ENCODE assay signal across 8 mouse cellular contexts in the genomic region with DNA sequence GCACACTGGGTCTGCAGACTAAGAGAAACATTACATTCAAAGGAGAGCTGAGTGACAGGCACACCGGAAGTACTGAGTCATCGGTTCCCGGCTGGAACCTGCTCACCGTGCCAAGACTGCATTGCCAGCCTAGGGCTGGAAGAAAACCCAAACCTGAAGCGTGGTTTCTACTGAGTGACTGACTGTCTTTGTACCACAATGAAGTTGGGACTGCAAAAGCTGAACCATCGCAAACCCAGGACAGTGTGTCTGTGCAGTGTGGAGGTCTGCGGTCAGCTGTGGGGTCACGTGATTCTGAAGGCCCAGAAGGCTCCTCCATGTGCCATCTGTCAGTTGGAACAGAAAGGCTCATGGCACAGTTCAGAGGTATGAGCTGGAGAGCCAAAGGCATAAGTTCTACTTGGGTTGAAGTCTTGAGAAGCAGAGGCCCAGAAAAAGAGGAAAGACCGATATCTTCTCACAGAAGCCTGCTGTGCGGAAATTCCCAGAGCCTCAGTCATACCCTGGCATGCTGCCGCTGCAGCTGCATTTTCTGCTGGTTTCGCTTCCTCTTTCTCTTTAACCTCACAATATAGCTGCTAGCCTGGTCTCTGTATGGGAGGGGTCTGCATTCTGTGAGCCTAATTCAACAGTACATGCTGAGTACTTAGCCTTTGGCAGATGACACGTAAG. TPM values are rescaled to one million over a fixed set of nuclear protein-coding genes. Genes with fewer than 3 reads are reported as not detected.
A peak's percentile ranks its signal among the peaks of the same experiment; 100 is the strongest.
DNase-seq lines count a peak whose midpoint lies in the region; ATAC-seq and TF ChIP-seq lines count a peak whose summit lies in the region.

No protein-coding gene starts in this region.

- 67% methylated on average over 13 of the region's 13 CpGs for WGBS in forebrain, postnatal 0 days
- WGBS in forebrain, embryonic 15.5 days: 81% methylated on average over 13 of the region's 13 CpGs
- WGBS in embryonic facial prominence, embryonic 15.5 days: 74% methylated on average over 13 of the region's 13 CpGs
- WGBS in midbrain, embryonic 11.5 days: 91% methylated on average over 13 of the region's 13 CpGs

- no peaks in the 10 kb centered on the region for H3K36me3 ChIP-seq in forebrain, postnatal 0 days (ENCODE audit: insufficient read depth)
- no peaks in the 10 kb centered on the region for H3K36me3 ChIP-seq in forebrain, embryonic 15.5 days
- H3K36me3 ChIP-seq in embryonic facial prominence, embryonic 15.5 days: no peaks in the 10 kb centered on the region
- no peaks in the 10 kb centered on the region for H3K36me3 ChIP-seq in midbrain, embryonic 11.5 days (ENCODE audit: control insufficient read depth, insufficient read depth, low read length)

- no peak overlapping the region for H3K9ac ChIP-seq in forebrain, postnatal 0 days
- no peak overlapping the region for H3K9ac ChIP-seq in forebrain, embryonic 15.5 days (replicated peaks)
- no peak overlapping the region for H3K9ac ChIP-seq in embryonic facial prominence, embryonic 15.5 days
- H3K9ac ChIP-seq in midbrain, embryonic 11.5 days (ENCODE audit: low read length): no peak overlapping the region

- no peak overlapping the region for H3K4me2 ChIP-seq in forebrain, postnatal 0 days (ENCODE audit: low read depth)
- H3K4me2 ChIP-seq in forebrain, embryonic 15.5 days (replicated peaks): no peak overlapping the region
- H3K4me2 ChIP-seq in embryonic facial prominence, embryonic 15.5 days (replicated peaks): no peak overlapping the region
- H3K4me2 ChIP-seq in midbrain, embryonic 11.5 days: no peak overlapping the region

- no peak for DNase-seq in forebrain, postnatal 0 days
- peak; percentile 41 for DNase-seq in T-cell, adult 2 months (ENCODE audit: low spot score)
- DNase-seq in lung, adult 18-20 months: peak; percentile 44 to 69
- DNase-seq in spleen, adult 12 weeks (ENCODE audit: low spot score): peak; percentile 34
- no peak for DNase-seq in midbrain, embryonic 11.5 days (ENCODE audit: low spot score, missing footprints)

- no peak for TF ChIP-seq CTCF in forebrain, postnatal 0 days (IDR thresholded peaks at IDR 0.05; ENCODE audit: low read depth)

- no peak overlapping the region for H3K27ac ChIP-seq in forebrain, postnatal 0 days (ENCODE audit: low read depth, low read length)
- H3K27ac ChIP-seq in forebrain, embryonic 15.5 days (replicated peaks): no peak overlapping the region
- 0 out of 2 replicates have a peak overlapping the region, but pooled peaks have one; percentile 12 for H3K27ac ChIP-seq in embryonic facial prominence, embryonic 15.5 days (replicated peaks)
- H3K27ac ChIP-seq in midbrain, embryonic 11.5 days (ENCODE audit: low read depth, low read length): no peak overlapping the region

- no peak overlapping the region for H3K4me3 ChIP-seq in forebrain, postnatal 0 days (ENCODE audit: low read depth, low read length)
- H3K4me3 ChIP-seq in forebrain, embryonic 15.5 days: no peak overlapping the region
- no peak overlapping the region for H3K4me3 ChIP-seq in embryonic facial prominence, embryonic 15.5 days (replicated peaks)
- H3K4me3 ChIP-seq in midbrain, embryonic 11.5 days (ENCODE audit: low read depth, low read length): no peak overlapping the region

- no peaks in the 10 kb centered on the region for H3K27me3 ChIP-seq in forebrain, postnatal 0 days (ENCODE audit: insufficient read depth, low read length)
- no peaks in the 10 kb centered on the region for H3K27me3 ChIP-seq in forebrain, embryonic 15.5 days
- H3K27me3 ChIP-seq in embryonic facial prominence, embryonic 15.5 days: no peaks in the 10 kb centered on the region
- H3K27me3 ChIP-seq in midbrain, embryonic 11.5 days (ENCODE audit: control insufficient read depth, insufficient read depth, low read length): no peaks in the 10 kb centered on the region

- H3K9me3 ChIP-seq in forebrain, postnatal 0 days (ENCODE audit: low read length): no peaks in the 10 kb centered on the region
- H3K9me3 ChIP-seq in forebrain, embryonic 15.5 days: no peaks in the 10 kb centered on the region
- H3K9me3 ChIP-seq in embryonic facial prominence, embryonic 15.5 days (replicated peaks): no peaks in the 10 kb centered on the region
- H3K9me3 ChIP-seq in midbrain, embryonic 11.5 days (ENCODE audit: control insufficient read depth, low read length): no peaks in the 10 kb centered on the region

- peak; percentile 29; the same call in 1 of the 2 replicates for ATAC-seq in forebrain, postnatal 0 days
- no peak for ATAC-seq in forebrain, embryonic 15.5 days (replicated peaks)
- no peak for ATAC-seq in embryonic facial prominence, embryonic 15.5 days (ENCODE audit: insufficient number of reproducible peaks, low FRiP score, low TSS enrichment, low read depth)
- peak; percentile 84 to 95 for ATAC-seq in hematopoietic stem cell, adult 5-6 weeks (replicated peaks in 1 of 2; ENCODE audit: insufficient read depth in 1 of 2, low FRiP score in 2 of 2, low TSS enrichment in 1 of 2, low read depth in 1 of 2, poor library complexity in 2 of 2, severe bottlenecking in 2 of 2)
- ATAC-seq in midbrain, embryonic 11.5 days (ENCODE audit: low FRiP score): no peak

- H3K4me1 ChIP-seq in forebrain, postnatal 0 days (ENCODE audit: insufficient read depth): no peaks in the 10 kb centered on the region
- no peaks in the 10 kb centered on the region for H3K4me1 ChIP-seq in forebrain, embryonic 15.5 days
- no peaks in the 10 kb centered on the region for H3K4me1 ChIP-seq in embryonic facial prominence, embryonic 15.5 days
- H3K4me1 ChIP-seq in midbrain, embryonic 11.5 days (ENCODE audit: control insufficient read depth, insufficient read depth, low read length): no peaks in the 10 kb centered on the region

RNA-seq across cellular contexts. Expression of gene Mgat4a, which starts 45.1 kb away (rescaled TPM):
- 15.7 and 23.4 TPM in 2 replicates for total RNA-seq in forebrain, postnatal 0 days (2014; rRNA removed)
- polyA plus RNA-seq in forebrain, postnatal 0 days (2015; fragmentation: Nextera tagmentation; extraction: Ambion mirVana): 5.0 and 8.2 TPM in 2 replicates
- 6.2 and 7.2 TPM in 2 replicates for polyA plus RNA-seq in forebrain, embryonic 15.5 days (2015; fragmentation: Nextera tagmentation; extraction: Ambion mirVana)
- 4.2 and 6.1 TPM in 2 replicates for polyA plus RNA-seq in embryonic facial prominence, embryonic 15.5 days (2015; fragmentation: Nextera tagmentation; extraction: Ambion mirVana)
- 22.9 and 28.3 TPM in 2 replicates for total RNA-seq in hematopoietic stem cell, adult 5-6 weeks (2017)
- 2.9 and 5.7 TPM in 2 replicates for polyA plus RNA-seq in midbrain, embryonic 11.5 days (2014; fragmentation: Nextera tagmentation; extraction: Ambion mirVana)

Comparison
In these comparisons a context has a peak if more than half of its experiments do, and no peak if none do; other contexts are left out.
1. ATAC-seq: peak in forebrain, postnatal 0 days (single experiment) and hematopoietic stem cell, adult 5-6 weeks (2 of 2); none in forebrain, embryonic 15.5 days (single experiment), embryonic facial prominence, embryonic 15.5 days (single experiment) and midbrain, embryonic 11.5 days (single experiment).
2. DNase-seq: peak in T-cell, adult 2 months (single experiment), lung, adult 18-20 months (2 of 2) and spleen, adult 12 weeks (single experiment); none in forebrain, postnatal 0 days (single experiment) and midbrain, embryonic 11.5 days (single experiment).